Mouse (Mus musculus) brain, adult 2 months (tissue): ENCODE measurements around the gene Sec24a.
A peak's percentile ranks its signal among the peaks of the same experiment; 100 is the strongest.
"Not testable (repeated sequence)": the region's sequence is repeated elsewhere in the genome, so short reads cannot be mapped to it uniquely, and the experiment has no call there.

Experiments
- DNase-seq: peaks from one replicate; pipeline ENCODE4 v3.0.0; 2011; ENCODE audit warnings: low read depth, low spot score

Sec24a gene

GRCm38 (mm10) chr11:51759941-51760657 is 3.3 kb downstream of the Sec24a start:
- no peak for DNase-seq

DNA sequence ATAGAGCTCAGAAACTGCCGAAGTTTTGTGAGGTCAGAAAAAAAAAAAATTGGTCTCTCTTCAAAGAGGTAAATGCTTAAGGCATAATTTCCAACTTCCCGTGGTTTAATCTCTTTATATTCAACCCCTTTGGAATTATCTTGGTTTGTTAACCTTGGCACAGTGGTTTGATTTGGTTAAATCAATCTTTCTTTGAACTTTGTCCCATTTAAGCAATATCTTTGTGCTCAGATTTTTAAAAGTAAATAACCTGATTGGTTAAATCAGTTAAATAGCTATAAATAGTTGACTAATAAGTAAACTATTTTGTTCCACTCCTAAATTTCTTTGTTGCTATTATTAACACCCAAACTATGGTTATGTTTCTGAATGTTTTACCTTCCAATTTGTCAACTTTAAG is 4.2 kb downstream of the Sec24a start:
- no peak for DNase-seq

DNA sequence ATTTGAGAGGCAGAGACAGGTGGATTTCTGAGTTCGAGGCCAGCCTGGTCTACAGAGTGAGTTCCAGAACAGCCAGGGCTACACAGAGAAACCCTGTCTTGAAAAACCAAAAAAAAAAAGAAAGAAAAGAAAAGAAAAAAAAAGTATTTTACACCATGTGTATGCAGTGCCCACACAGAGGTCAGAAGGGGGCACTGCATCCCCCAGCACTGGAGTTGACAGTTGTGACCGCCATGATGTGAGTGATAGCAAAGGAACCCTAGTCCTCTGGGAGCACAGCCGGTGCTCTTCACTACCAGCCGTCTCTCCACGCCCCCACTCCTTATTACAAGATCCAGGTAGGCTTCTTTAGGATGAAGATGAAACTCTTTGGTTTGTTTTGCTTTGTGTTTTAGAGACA is 5.2 kb downstream of the Sec24a start:
- not testable (repeated sequence) for DNase-seq

DNA sequence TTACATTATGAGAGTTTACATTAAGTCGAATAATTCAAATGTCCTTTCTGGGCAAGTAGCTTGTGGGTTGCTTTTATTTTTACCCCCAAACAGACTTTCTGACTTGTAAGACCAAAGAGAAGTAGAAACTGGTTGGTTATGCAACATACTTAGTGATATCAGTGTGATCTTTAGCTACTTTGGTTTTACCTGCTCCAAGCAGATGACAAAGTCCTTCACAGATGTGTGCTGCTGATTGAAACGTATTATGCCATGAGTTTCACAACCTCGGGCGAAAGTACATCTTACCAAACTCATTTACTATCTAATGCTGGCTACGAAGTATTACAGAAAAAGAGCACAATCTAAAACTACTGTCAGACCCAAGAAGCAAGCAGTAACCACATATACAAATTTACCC is 5.8 kb downstream of the Sec24a start:
- no peak for DNase-seq

DNA sequence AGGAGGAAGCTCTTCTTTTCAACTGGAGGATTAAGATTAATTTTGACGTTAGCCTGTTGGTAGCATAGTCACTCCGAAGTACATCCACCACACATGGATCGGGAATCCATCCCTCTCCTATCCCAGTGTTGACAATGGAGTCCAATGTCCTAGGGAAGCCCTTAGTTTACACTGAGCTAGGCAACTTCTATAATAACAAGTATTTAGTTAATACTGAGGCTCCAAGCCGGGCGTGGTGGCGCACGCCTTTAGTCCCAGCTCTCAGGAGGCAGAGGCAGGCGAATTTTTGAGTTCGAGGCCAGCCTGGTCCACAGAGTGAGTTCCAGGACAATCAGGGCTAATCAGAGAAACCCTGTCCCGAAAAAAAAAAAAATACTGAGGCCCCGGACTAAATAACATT is 6.4 kb downstream of the Sec24a start:
- DNase-seq: no peak

- DNase-seq: peak; percentile 97
Measured at GRCm38 (mm10) chr11:51756352-51756771, 7.1 kb downstream of the Sec24a start.

DNA sequence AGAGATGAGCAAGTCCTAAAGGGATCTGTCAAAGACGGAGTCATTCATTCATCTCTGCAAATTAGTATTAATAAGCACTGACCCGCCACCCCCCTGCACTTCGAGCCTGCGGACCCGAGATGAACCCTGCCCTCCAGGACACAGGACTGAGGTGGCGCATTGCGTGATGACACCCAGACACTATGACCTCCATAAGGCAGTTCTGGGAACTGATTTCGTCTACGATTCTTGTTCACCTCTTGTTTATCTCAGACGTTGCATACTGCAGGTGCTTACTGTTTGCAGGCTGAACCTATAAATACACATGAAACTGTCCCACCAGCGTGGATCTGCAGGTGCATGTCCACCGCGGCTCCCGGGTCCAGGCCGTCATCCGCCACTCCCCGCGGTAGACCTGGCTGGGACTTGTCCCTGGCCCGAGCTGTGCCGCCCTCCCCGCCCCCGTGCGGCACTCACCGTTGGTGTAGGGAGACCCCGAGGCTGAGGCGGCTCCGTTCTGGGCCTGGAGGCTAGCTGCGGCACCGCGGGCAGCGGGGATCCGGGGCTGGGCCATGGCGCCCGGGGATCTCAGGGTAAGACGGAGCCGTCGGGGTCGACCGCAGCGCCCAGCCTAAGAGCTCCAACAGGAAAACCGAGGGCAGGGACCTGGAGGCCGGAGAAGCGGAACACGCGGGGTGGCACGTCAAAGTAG is 7.7 kb downstream of the Sec24a start:
- DNase-seq: no peak

- DNase-seq: not testable (repeated sequence)
Measured at GRCm38 (mm10) chr11:51751623-51752225, 11.7 kb downstream of the Sec24a start.

DNA sequence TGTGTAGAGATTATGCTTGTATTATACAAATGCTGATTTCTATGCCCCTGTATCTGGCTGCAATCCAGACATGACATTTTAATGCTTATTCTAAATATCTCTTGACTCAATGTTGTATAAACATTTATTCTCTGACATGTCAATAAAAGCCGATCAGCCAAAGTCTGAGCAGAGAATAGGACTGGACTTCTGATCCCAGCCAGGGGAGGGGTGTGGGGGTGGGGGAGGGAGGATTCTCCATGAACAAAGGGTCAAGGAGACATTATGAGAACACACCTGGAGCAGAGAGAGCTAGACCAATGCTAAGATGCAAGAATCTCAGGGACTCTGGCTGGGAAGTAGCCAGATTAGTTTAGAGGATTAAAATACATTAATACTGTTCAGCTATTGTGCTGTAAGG is 17.3 kb downstream of the Sec24a start:
- DNase-seq: no peak

- DNase-seq: no peak
Measured at GRCm38 (mm10) chr11:51740701-51741100, 22.7 kb downstream of the Sec24a start.

DNA sequence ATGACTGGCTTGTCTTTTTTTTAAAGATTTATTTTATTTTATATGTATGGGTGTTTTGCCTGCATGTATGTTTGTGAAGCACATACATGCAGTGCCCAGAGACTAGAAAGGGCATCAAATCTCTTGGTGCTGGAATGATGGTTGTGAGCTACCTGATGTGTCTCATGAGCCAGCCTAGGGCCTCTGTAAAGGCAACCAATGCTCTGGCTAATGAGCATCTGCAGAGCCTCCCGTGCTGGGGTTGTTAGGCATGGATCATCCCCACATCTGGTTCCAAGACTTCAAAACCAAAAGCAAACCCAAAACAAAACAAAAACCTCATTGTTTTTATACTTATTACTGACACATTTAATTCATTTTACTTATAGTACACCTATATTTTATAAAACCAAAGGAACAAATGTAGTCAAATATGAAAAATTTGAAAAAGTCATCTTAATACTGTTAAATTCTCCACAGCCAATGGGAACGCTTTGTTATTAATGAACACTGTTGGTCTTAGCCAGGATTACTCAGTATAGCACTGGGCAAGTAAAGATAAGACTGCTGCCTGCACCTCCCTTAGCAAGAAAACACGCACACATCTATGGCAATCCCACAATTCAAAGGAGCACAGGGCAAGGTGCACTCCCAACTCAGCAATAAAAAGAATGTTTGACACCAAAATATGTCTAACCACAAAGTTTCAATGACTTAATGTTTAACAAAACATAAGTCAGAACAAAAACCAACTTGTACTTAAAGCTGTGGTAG is 24.6 kb downstream of the Sec24a start:
- no peak for DNase-seq

GRCm38 (mm10) chr11:51734218-51734617 is 29.2 kb downstream of the Sec24a start:
- DNase-seq: not testable (repeated sequence)

GRCm38 (mm10) chr11:51732883-51733282 is 30.6 kb downstream of the Sec24a start:
- DNase-seq: no peak

GRCm38 (mm10) chr11:51721066-51721465 is 42.4 kb downstream of the Sec24a start:
- DNase-seq: no peak

DNA sequence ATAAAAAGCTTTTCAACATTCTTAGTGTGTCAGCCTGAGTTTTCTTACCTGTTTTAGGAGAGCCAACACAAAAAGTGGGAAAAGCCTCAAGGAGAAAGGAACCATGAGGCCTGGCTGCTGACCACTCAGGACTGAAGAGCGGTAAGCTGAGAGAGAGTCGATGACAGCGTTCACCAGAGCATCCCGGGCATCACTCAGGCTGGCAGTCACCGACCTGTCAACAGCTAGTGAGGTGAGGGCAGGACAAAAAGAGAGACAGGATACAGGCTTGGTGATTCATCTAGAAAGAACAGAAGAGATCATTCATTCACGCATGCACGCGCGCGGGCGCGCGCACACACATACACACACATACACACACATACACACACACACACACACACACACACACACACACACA is 56.4 kb downstream of the Sec24a start:
- no peak for DNase-seq

DNA sequence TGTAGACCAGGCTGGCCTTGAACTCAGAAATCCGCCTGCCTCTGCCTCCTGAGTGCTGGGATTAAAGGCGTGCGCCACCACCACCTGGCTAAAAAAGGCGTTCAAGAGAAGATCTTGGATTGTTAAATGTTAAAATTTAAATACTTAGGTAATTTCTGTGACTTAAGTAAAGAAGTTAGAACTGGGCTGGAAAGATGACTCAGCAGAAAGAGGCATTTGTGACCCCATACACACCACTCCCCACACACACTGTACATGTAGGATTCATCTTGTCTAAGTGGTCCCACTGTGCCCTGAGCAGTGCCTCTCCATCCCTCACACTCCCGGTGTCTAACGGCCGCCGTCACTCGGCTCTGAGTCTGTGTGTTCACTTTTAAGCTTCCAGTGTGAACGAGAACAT is 57.0 kb downstream of the Sec24a start:
- no peak for DNase-seq

DNA sequence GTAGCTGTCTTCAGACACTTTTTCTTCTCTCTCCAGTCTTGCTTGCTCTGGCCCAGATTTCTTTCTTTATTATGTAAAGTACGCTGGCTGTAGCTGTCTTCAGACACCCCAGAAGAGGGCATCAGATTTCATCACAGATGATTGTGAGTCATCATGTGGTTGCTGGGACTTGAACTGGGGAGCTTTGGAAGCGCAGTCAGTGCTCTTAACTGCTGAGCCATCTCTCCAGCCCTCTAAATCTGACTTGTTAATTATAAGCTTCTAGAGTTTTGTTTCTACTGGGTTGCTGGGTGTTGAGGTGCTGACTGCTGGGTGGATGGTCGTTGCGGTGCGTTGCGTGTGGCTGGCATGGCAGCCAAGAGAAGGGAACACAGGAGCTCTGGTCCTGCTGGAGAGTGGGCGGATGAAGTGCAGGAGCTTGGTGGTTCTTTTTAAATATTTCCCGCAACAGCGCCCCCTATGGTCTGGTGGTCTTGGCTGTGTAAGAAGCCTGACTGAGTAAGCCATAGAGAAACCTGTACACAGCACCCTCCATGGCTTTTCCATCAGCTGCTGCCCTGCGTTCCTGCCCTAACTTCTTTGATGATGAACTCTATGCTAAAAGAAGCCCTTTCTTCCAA is 59.9 kb downstream of the Sec24a start:
- peak; percentile 31 for DNase-seq

DNA sequence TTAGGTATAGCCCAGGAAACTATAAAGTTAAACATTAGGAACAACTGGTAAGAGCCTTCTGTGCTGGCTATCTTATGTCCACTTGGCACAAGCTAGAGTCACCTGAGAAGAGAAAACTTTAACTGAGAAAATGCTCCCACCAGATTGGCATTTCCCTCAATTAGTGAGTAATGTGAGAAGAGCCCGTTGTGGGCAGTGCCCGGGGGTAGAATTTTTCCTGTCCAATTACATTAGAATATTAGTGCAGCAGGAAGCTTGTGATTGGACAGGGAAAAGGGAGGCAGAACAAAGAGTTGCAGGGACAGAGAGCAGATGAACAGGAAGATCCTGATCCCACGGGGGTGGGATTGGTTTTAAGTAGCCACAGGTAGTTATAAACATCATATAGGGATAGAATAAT is 60.6 kb downstream of the Sec24a start:
- DNase-seq: no peak

GRCm38 (mm10) chr11:51694984-51695383 is 68.5 kb downstream of the Sec24a start:
- peak; percentile 52 for DNase-seq

DNA sequence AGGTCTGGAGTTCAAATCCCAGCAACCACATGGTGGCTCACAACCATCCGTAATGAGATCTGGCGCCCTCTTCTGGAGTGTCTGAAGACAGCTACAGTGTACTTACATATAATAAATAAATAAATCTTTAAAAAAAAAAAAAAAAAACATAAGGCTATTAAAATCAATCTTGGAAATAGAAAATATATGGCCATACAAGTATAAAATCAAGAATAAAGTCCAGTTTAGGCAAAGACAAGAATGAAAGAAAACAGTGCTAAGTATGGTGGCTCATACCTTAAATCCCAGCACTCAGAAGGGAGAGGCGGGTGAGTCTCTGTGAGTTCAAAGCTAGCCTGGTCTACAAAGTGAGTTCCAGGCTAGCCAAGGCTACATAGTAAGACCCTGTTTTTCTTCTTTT is 72.8 kb downstream of the Sec24a start:
- DNase-seq: not testable (repeated sequence)

DNA sequence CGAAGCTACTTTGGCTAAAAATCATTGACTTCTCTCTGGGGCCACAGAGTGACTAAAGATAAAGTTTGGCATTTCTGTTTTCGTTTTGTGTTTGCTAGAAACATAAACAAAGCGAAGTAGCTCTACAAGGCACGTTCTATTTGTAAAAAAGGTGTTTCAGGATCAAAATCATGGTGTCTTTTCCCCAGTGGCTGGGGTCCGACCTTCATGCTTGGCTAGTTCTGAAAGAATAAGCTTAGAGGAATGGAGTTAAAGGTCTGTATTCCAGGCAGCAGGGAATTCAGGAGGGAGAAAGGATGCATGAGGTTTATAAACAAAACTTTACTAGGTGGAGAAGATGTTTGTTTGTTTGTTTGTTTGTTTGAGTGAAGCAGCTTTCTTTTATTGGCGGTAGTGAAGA is 74.1 kb downstream of the Sec24a start:
- no peak for DNase-seq
